Mouse (Mus musculus) gastrocnemius, adult 2 months (tissue): ENCODE measurements around the gene Rrp1. TPM values are rescaled to one million over a fixed set of nuclear protein-coding genes. Genes with fewer than 3 reads are reported as not detected.
A peak's percentile ranks its signal among the peaks of the same experiment; 100 is the strongest.

ENCODE experiments used
- DNase-seq: peaks from one replicate; pipeline ENCODE4 v3.0.0; 2022
- H3K27ac ChIP-seq: fragments of 200-600 bp; 2 replicates; pipeline ENCODE4 v1.8.1; 2022; ENCODE audit warnings: mild to moderate bottlenecking
- H3K4me3 ChIP-seq: fragments of 200-600 bp; 2 replicates; pipeline ENCODE4 v1.8.1; 2022; ENCODE audit warnings: mild to moderate bottlenecking, moderate library complexity
- CTCF ChIP-seq: fragments of 200-600 bp; IDR thresholded peaks from 2 replicates; pipeline ENCODE4 v1.8.1; 2022; ENCODE audit warnings: antibody characterized with exemption, mild to moderate bottlenecking, moderate library complexity
- intact Hi-C: fragments of 180-260 bp; cut with DNase I; formaldehyde crosslinking; loops from one replicate; pipeline ENCODE4 v1.15.1; 2025
- total RNA-seq, 2 experiments: library from RNA; stranded (reverse); gene quantifications; 2 replicates each; pipeline ENCODE4 v1.2.3; 2021

The Rrp1 gene
- total RNA-seq, 2 experiments from 2014 or later = 63.5 to 66.4 TPM

DNA sequence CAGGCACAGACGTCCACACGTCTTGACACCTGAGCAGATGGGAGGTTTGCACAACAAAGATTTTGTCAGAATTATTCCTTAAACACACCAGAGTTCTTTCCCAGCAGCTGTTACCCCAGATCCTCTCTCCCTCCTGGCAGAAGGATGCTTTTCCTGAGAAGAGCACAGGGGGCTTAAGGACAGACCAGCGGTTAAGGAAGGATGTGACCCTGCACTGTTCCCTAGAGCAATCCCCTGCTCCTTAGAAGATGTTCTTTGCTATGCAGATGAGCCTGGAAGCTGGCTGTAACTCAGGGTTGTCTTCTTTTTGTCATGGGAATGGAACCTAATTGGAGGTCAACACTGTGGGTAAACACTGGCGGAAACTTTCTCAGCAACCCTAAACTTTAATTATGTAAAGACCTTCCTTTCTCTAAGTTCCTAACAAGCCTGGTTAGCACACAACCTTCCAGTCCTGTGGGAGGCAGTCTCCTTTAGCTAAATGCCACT lies 21.8 kb downstream of the Rrp1 start:
- intact Hi-C loops = loop anchor here (2.0 to 10.0 kb wide), 3 partner anchors 39 to 206 kb away; partner anchors contain the start of genes Agpat3 and Pwp2
- Histone ChIP-seq H3K4me3 (no peak overlapping the region), H3K27ac (no peak overlapping the region)
- no peak for TF ChIP-seq CTCF
- no peak for DNase-seq

GRCm38 (mm10) chr10:78388216-78388980 lies 24.4 kb downstream of the Rrp1 start:
- H3K4me3 ChIP-seq = peak overlapping the region; percentile 48
- peak; percentile 66 for DNase-seq
- no peak for TF ChIP-seq CTCF
- intact Hi-C loops = no loop called here
- peak overlapping the region; percentile 54 for H3K27ac ChIP-seq

GRCm38 (mm10) chr10:78385520-78385919 lies 27.3 kb downstream of the Rrp1 start:
- no peak for DNase-seq
- H3K27ac ChIP-seq = no peak overlapping the region
- intact Hi-C loops = no loop called here
- H3K4me3 ChIP-seq = no peak overlapping the region
- TF ChIP-seq CTCF = no peak

GRCm38 (mm10) chr10:78383567-78383966 lies 29.3 kb downstream of the Rrp1 start:
- intact Hi-C loops = no loop called here
- no peak for TF ChIP-seq CTCF

DNA sequence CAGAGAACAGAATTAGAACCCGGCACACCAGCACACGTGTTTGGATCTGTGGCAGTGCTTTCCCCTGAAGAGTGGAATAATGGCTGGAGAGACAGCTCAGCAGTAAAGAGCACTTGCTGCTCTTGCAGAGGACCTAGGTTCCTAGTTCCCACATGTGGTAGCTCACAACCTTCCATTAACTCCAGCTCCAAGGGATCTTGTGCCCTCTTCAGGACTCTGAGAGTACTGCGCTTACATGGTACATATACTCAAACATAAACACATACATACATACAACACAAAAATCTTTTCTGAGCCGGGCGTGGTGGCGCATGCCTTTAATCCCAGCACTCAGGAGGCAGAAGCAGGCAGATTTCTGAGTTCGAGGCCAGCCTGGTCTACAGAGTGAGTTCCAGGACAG lies 34.3 kb downstream of the Rrp1 start:
- Histone ChIP-seq H3K4me3 (no peak overlapping the region), H3K27ac (no peak overlapping the region)
- peak; percentile 21; the same call in 1 of the 2 replicates for TF ChIP-seq CTCF
- no peak for DNase-seq
- intact Hi-C loops = no loop called here

More at GRCm38 (mm10) chr10:78383567-78383966, 29.3 kb downstream of the Rrp1 start:
- no peak for DNase-seq
- no peak overlapping the region for H3K27ac ChIP-seq
- H3K4me3 ChIP-seq = no peak overlapping the region

- no peak for TF ChIP-seq CTCF
- intact Hi-C loops = no loop called here
- H3K27ac ChIP-seq = no peak overlapping the region
- no peak for DNase-seq
- H3K4me3 ChIP-seq = no peak overlapping the region
Observed at GRCm38 (mm10) chr10:78372681-78373668, 39.9 kb downstream of the Rrp1 start.

DNA sequence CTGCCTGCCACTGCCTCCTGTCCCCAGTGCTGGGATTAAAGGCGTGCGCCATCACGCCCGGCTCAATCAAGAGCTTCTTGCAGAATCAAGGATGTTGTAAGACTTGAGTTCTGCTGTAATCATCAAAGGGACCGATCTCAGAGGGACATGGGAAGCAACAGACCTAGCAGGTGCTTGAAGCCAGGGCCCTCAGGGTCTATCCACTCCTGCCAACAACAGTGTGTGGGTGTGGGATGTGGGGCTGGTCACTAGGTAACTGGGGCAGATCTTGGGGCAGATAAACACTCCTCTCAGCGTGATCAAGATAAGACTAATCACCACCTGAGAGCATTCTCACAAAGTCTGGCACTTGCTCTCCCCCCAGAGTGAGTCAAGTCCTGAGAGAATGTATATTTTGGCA lies 41.1 kb downstream of the Rrp1 start:
- TF ChIP-seq CTCF = no peak
- intact Hi-C loops = no loop called here
- no peak for DNase-seq
- no peak overlapping the region for H3K27ac ChIP-seq
- H3K4me3 ChIP-seq = no peak overlapping the region

DNA sequence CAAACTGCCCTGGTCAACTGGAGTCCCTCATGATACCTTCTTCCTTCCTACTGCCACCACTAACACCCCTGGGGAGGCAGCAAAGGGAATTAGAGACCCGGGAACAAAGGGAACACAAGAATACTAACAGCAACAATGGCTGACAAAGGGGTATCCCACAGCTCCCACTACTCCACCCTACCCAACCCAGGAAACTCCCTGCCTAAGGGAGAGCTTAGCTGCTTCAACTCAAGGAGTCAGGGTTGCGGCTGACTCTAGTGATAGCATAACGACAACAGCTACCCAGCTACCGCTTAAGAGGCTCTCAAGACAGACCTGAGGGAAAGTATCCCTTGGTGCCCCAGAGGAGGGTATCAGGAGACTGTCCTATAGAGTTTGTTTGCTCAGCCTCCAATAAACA lies 45.3 kb downstream of the Rrp1 start:
- no peak for TF ChIP-seq CTCF
- Histone ChIP-seq H3K4me3 (no peak overlapping the region), H3K27ac (no peak overlapping the region)
- intact Hi-C loops = no loop called here
- DNase-seq = no peak

- no peak for TF ChIP-seq CTCF
- Histone ChIP-seq H3K27ac (no peak overlapping the region), H3K4me3 (no peak overlapping the region)
- intact Hi-C loops = no loop called here
- no peak for DNase-seq
Observed at GRCm38 (mm10) chr10:78366851-78367312, 46.0 kb downstream of the Rrp1 start.

GRCm38 (mm10) chr10:78366195-78366834 lies 46.5 kb downstream of the Rrp1 start:
- intact Hi-C loops = no loop called here
- no peak for TF ChIP-seq CTCF

DNA sequence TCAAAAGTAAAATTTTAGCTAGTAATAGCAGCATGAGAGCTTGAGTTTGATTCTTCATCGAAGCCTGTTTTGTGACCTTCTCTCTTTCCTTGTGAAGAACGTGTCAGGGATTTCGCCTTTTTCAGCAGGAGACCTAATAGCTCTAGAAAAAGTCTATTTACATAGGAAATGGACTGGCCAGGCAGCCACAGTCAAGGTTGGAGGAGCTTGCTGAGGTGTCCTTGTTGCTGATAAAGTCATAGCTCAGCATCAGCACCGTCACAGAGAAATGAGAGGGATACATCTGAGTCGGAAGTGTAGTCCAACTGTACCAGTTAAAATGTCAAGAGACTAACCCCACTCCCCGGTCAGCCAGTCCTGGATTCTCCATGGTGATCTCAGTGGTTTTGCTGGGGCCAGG lies 47.3 kb downstream of the Rrp1 start:
- no peak for DNase-seq
- intact Hi-C loops = no loop called here
- Histone ChIP-seq H3K27ac (no peak overlapping the region), H3K4me3 (no peak overlapping the region)
- TF ChIP-seq CTCF = no peak

More at GRCm38 (mm10) chr10:78366195-78366834, 46.5 kb downstream of the Rrp1 start:
- Histone ChIP-seq H3K27ac (no peak overlapping the region), H3K4me3 (no peak overlapping the region)
- DNase-seq = no peak

DNA sequence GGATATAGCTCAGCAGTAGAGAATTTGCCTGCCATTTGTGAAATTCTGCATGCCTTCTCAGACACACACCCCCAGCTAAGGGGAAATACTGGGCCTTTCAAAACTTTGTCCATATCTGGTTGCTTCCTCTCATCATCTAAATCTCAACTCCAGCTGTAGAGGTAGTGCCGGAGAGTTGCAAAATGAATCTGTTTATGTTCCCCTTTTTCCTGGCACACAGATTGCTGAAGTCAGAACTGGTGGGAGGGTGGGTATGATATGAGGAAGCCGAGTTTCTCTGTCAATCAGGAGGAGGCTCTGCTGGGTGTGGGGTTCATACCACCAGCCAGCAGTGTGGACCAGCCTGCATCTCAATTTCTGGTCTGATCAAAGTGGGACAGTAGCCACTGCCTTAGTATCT lies 48.7 kb downstream of the Rrp1 start:
- intact Hi-C loops = no loop called here
- no peak for DNase-seq

More for the DNA sequence above, 48.7 kb downstream of the Rrp1 start:
- no peak for TF ChIP-seq CTCF
- no peak overlapping the region for H3K4me3 ChIP-seq
- H3K27ac ChIP-seq = no peak overlapping the region
